Mouse (Mus musculus): ENCODE data around the gene Rer1.

DNA sequence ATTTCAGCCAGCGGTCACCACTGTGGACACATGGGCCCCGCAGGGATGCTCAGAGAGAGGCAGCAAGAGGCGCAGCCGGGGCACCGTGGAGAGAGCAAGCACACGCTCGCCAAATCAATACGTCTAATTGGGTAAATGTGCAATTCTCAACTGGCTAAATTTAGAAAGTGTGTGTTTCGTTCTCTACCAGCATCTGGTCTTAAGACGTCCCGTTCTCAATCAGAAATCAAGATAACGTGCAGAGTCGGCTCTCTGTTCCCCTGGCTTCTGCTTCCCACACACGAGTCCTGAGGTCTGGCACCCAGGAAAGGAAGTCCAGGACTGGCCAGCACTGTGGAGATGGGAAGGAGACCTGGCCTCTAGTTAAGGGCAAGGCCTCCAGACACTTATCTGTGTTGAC, 39.5 kb downstream of the Rer1 start:
- no peak for TF ChIP-seq CTCF (IDR thresholded peaks at IDR 0.05; ENCODE audit: control insufficient read depth, insufficient read depth, low read length)
- TF ChIP-seq POLR2A (IDR thresholded peaks at IDR 0.05; ENCODE audit: borderline replicate concordance, control insufficient read depth, low read depth, low read length), result no peak
